Comparison of ENCODE assay signal across 21 mouse cellular contexts in the genomic region with DNA sequence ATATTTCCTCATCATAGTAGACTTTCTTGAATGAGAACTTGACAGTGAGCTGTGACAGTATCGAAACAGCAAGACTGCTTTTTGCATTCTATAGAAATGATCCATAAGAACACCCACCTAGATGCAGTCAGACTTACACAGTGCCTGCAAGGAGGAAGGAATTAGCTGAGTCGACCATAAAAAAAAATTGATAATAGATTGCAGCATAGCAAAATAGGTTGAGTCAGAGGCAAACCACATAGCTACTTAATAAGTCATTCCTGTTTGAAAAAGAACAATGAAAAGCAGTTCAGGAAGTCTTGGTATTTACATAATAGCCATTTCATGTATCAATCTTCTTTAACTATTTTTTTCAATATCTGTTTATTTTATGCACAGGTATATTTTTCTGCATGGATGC.
DNase-seq lines count a peak whose midpoint lies in the region; ATAC-seq and TF ChIP-seq lines count a peak whose summit lies in the region.
"Had no signal": no experiment of that assay in that cellular context is flagged by ENCODE, and none has a peak within 500 bp of the region (broad histone marks: within the 10 kb centered on the region; RNA-seq: fewer than 3 reads in every experiment).

No protein-coding gene starts in this region.

- H3K4me3 ChIP-seq in myocyte = no peak overlapping the region
- H3K4me3 ChIP-seq: embryonic facial prominence, embryonic 10.5 days; embryonic facial prominence, embryonic 12.5 days; forebrain, embryonic 13.5 days; forebrain, embryonic 15.5 days had no signal

- H3ac ChIP-seq in myocyte (ENCODE audit: control insufficient read depth, insufficient read length) = no peak overlapping the region

- no peaks in the 10 kb centered on the region for H3K27me3 ChIP-seq in myocyte (ENCODE audit: control insufficient read depth, insufficient read depth, insufficient read length)
- H3K27me3 ChIP-seq: CH12.LX; embryonic facial prominence, embryonic 12.5 days; forebrain, embryonic 13.5 days; forebrain, embryonic 15.5 days had no signal

- peak; percentile 52 for DNase-seq in 3T3-L1 (ENCODE audit: low read depth, low spot score)
- DNase-seq in Muller cell, postnatal 12 days (ENCODE audit: inconsistent ontology term) = peak; percentile 50
- DNase-seq in left cerebral cortex, adult 8-10 months (ENCODE audit: low spot score in 2 of 2) = no peak
- DNase-seq: adrenal gland, adult 2 months; adrenal gland, postnatal 10 days; adrenal gland, postnatal 36 days; cerebellum, adult 11-12 months; cerebellum, adult 2 months; cerebellum, adult 9-10 months; cerebellum, postnatal 10 days; cerebellum, postnatal 25 days; forebrain, postnatal 0 days had no signal

- H3K36me3 ChIP-seq in myocyte (ENCODE audit: control insufficient read depth, insufficient read depth) = no peaks in the 10 kb centered on the region
- H3K36me3 ChIP-seq: embryonic facial prominence, embryonic 10.5 days; embryonic facial prominence, embryonic 12.5 days; forebrain, embryonic 15.5 days; G1E had no signal

- no peak for TF ChIP-seq POLR2A in myocyte (IDR thresholded peaks at IDR 0.05; ENCODE audit: insufficient read length, low read depth)

- ATAC-seq in frontal cortex, adult (ENCODE audit: low TSS enrichment) = no peak
- ATAC-seq: CD4-positive, CD25-positive, alpha-beta regulatory T cell, adult 4 months; forebrain, embryonic 13.5 days; forebrain, embryonic 15.5 days; forebrain, postnatal 0 days had no signal

- no peak overlapping the region for H3K4me2 ChIP-seq in myocyte (ENCODE audit: low read depth)
- H3K4me2 ChIP-seq: embryonic facial prominence, embryonic 12.5 days; forebrain, embryonic 13.5 days; forebrain, embryonic 15.5 days had no signal

- no peaks in the 10 kb centered on the region for H3K79me2 ChIP-seq in myocyte (ENCODE audit: control insufficient read depth, insufficient read depth)

TF ChIP-seq in myocyte, 11 proteins besides CTCF, POLR2A, EP300 and RAD21:
- peak; percentile 70; the same call in 1 of the 2 replicates for TF ChIP-seq CEBPB (IDR thresholded peaks at IDR 0.05; ENCODE audit: insufficient read depth, poor library complexity, severe bottlenecking)
- TF ChIP-seq MYOG (IDR thresholded peaks at IDR 0.05; ENCODE audit: control insufficient read depth in 1 of 3, insufficient read depth in 1 of 3, insufficient read length in 2 of 3, low read depth in 2 of 3) = no peak

Comparison
In these comparisons a context has a peak if more than half of its experiments do, and no peak if none do; other contexts are left out.
1. DNase-seq: peak in 3T3-L1 (single experiment) and Muller cell, postnatal 12 days (single experiment); none in left cerebral cortex, adult 8-10 months (0 of 2).